Mouse (Mus musculus) left cerebral cortex, adult 8-10 months (tissue): ENCODE measurements around the gene Mrps9. TPM values are rescaled to one million over a fixed set of nuclear protein-coding genes. Genes with fewer than 3 reads are reported as not detected.

Experiments
- DNase-seq, 2 experiments: peaks; one replicate each; pipeline ENCODE4 v3.0.0; 2022; ENCODE audit warnings: low spot score in 2 of 2
- total RNA-seq, 4 experiments: library from RNA; stranded (reverse); gene quantifications; 2 replicates each; pipeline ENCODE4 v1.2.4; 2022

Gene Mrps9
- total RNA-seq, 4 experiments from 2014 or later: 41.0 to 43.5 (median 41.5) TPM

- DNase-seq: no peak
Observed at GRCm38 (mm10) chr1:42905148-42905547, 54.1 kb downstream of the Mrps9 start.

- DNase-seq: peak in 1 of 2 experiments; percentile 30
Observed at GRCm38 (mm10) chr1:42906696-42907095, 55.7 kb downstream of the Mrps9 start.

GRCm38 (mm10) chr1:42907153-42907552, 56.1 kb downstream of the Mrps9 start:
- DNase-seq: no peak

- DNase-seq: no peak
Observed at GRCm38 (mm10) chr1:42915062-42915461, 64.0 kb downstream of the Mrps9 start.

GRCm38 (mm10) chr1:42916719-42917118, 65.7 kb downstream of the Mrps9 start:
- no peak for DNase-seq

GRCm38 (mm10) chr1:42917908-42918307, 66.9 kb downstream of the Mrps9 start:
- no peak for DNase-seq

GRCm38 (mm10) chr1:42923924-42924323, 72.9 kb downstream of the Mrps9 start:
- DNase-seq: no peak

GRCm38 (mm10) chr1:42933613-42934012, 82.6 kb downstream of the Mrps9 start:
- no peak for DNase-seq

- no peak for DNase-seq
Observed at GRCm38 (mm10) chr1:42948486-42948885, 97.5 kb downstream of the Mrps9 start.

- DNase-seq: peak; percentile 46 to 79
Observed at GRCm38 (mm10) chr1:42952734-42953481, 101.9 kb downstream of the Mrps9 start, which contains the start of gene Gpr45. Gene Gpr45 (plus strand): TSS chr1:42952872.

- DNase-seq: peak in 1 of 2 experiments; percentile 23
Observed at GRCm38 (mm10) chr1:42953482-42953822, 102.4 kb downstream of the Mrps9 start.

Other genes starting within 250 kb of the Mrps9 start
- gene Pou3f3, start 155.5 kb upstream of the Mrps9 start, total RNA-seq: 10 to 100 TPM; 47.4 to 53.3 (median 51.4) TPM
- gene Gpr45, start 101.6 kb downstream of the Mrps9 start, total RNA-seq: 10 to 100 TPM; 13.8 to 17.9 (median 16.9) TPM
- gene Tgfbrap1, start 247.4 kb downstream of the Mrps9 start, total RNA-seq: 10 to 100 TPM; 38.5 to 44.9 (median 42.7) TPM
- gene AI597479, start 247.5 kb downstream of the Mrps9 start, total RNA-seq: 10 to 100 TPM; 23.4 to 28.0 (median 25.3) TPM